Mouse (Mus musculus) embryonic facial prominence, embryonic 10.5 days (tissue): ENCODE data around the gene Wdr43. TPM values are rescaled to one million over a fixed set of nuclear protein-coding genes. Genes with fewer than 3 reads are reported as not detected.
"Not testable (repeated sequence)": the region's sequence is repeated elsewhere in the genome, so short reads cannot be mapped to it uniquely, and the experiment has no call there.

Source experiments
- DNase-seq: peaks from one replicate; pipeline ENCODE4 v3.0.0-alpha.2; 2017; ENCODE audit warnings: low spot score
- H3K27ac ChIP-seq: fragments of 300-500 bp; sonication (generic); replicated peaks from 2 replicates; pipeline ENCODE4 v1.5.1; 2016; ENCODE audit warnings: mild to moderate bottlenecking
- H3K27me3 ChIP-seq: fragments of 300-500 bp; sonication (generic); replicated peaks from 2 replicates; pipeline ENCODE4 v1.6.1; 2016; ENCODE audit warnings: low read depth, mild to moderate bottlenecking; ENCODE audit not compliant: poor library complexity, severe bottlenecking
- H3K36me3 ChIP-seq: fragments of 300-500 bp; sonication (generic); replicated peaks from 2 replicates; pipeline ENCODE4 v1.6.1; 2016; ENCODE audit warnings: mild to moderate bottlenecking, moderate library complexity
- H3K4me1 ChIP-seq: fragments of 300-500 bp; sonication (generic); 2 replicates; pipeline ENCODE4 v1.6.1; 2016
- H3K4me3 ChIP-seq: fragments of 300-500 bp; sonication (generic); 2 replicates; pipeline ENCODE4 v1.5.1; 2016; ENCODE audit warnings: mild to moderate bottlenecking, moderate library complexity
- H3K9me3 ChIP-seq: fragments of 300-500 bp; sonication (generic); 2 replicates; pipeline ENCODE4 v1.6.1; 2016; ENCODE audit warnings: mild to moderate bottlenecking
- WGBS: fragments of 180-500 bp; shearing (Covaris S2); methylation state at CpG from one replicate; pipeline ENCODE4 v1.1.7; 2016; 5-methylcytosine and 5-hydroxymethylcytosine counted together
- polyA plus RNA-seq: library from polyadenylated mRNA; unstranded; fragments of >200 nt; fragmentation: Nextera tagmentation; extraction: Ambion mirVana; gene quantifications from 2 replicates; pipeline ENCODE4 v1.2.1, GENCODE M21; 2016

Wdr43 gene
- polyA plus RNA-seq, 1 experiment from 2014 or later: 111 TPM

DNA sequence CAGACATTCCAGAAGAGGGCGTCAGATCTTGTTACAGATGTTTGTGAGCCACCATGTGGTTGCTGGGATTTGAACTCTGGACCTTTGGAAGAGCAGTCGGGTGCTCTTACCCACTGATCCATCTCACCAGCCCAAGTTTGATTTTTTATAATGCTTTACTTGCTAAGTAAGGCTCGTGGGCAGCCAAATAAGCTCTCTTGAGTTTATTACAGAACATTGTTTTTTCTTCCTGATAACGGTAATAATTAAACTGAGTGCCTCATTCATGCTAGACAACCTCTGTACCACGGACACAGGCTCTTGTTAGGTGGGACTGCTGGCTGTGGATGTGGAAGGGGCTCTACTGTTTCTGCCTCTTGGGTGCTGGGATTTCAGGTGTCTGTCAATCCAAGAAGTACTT, 23.4 kb downstream of the Wdr43 start:
- not testable (repeated sequence) for H3K4me3 ChIP-seq, H3K9me3 ChIP-seq, H3K4me1 ChIP-seq, H3K27me3 ChIP-seq, DNase-seq, H3K27ac ChIP-seq
- 86% methylated on average over 5 of the region's 5 CpGs for WGBS
- peaks cover 97% of the 10 kb centered on the region for H3K36me3 ChIP-seq

DNA sequence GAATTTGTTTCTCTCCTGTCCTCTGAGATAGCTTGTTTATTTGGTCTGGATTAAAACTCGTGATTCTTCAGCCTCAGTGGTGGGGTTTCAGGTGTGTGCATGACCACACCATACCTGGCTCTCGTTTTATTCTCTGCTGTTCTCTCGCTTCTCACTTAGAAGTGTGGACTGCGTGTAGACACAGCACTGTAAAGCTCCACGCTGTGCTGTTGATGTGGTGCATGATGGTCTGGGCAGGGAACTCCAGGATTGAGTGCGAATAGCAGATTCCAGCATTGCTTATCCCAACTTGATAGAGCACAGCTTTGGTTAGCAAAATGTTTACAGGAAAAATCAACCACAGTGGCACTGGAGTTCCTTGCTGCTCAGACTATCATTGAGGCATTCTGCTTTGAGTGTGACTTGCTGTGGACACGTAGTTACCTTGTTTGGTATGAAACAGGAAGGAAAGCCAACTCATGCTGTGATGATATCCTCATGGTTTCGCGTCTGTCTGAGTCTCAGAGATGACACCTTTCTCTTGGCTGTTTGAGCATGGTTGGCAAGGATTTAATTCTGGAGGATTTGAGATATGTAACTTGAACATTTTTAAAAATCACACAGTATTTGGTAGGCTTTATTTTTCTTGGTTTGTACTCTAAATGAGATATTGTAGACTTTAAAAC, 24.9 kb downstream of the Wdr43 start:
- H3K9me3 ChIP-seq: no peaks in the 10 kb centered on the region
- no peak overlapping the region for H3K27ac ChIP-seq
- WGBS: 93% methylated on average over 9 of the region's 9 CpGs

DNA sequence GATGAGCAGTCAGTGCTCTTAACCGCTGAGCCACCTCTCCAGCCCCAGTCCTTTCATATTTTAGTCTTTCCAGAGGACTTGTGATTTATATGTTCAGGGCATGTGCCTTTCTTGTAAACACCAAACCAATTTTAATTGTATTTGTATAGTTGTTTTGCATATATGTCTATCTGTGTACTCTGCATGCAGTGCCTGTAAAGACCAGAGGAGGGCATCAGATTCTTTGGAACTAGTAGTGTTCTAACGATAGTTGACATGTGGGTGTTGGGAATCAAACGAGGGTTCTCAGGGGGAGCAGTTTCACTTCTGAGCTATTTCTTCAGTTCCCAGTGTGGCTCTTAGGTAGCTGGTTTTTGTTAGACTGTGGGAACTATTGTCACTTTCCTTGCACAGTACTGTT, 26.5 kb downstream of the Wdr43 start:
- Histone ChIP-seq H3K9me3 (no peaks in the 10 kb centered on the region), H3K4me3 (no peak overlapping the region), H3K27me3 (no peaks in the 10 kb centered on the region), H3K27ac (no peak overlapping the region), H3K36me3 (peaks cover 95% of the 10 kb centered on the region), H3K4me1 (no peaks in the 10 kb centered on the region)
- DNase-seq: no peak
- 87% methylated on average over 3 of the region's 3 CpGs for WGBS

More for the DNA sequence above, 24.9 kb downstream of the Wdr43 start:
- H3K27me3 ChIP-seq: no peaks in the 10 kb centered on the region
- no peak overlapping the region for H3K4me3 ChIP-seq
- DNase-seq: no peak
- no peaks in the 10 kb centered on the region for H3K4me1 ChIP-seq
- H3K36me3 ChIP-seq: peaks cover 95% of the 10 kb centered on the region

DNA sequence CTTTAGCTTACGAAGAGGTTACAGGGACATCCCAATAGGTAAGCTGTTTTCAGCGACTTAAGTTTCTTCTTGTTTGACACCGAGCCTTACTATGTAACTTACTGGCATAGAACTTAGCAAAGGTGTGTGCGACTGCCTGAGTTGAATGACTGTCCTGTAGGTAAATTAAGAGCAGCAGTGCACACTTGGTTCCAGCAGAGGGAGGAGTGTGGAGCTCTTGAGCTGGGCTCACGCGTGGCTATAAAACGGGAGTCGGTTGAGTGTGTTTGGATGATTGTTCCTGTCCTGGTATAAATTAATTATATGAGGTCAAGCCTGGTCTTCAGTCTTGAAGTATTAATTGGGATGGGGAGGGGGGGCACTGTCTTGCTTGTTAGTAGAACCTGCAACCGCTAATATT, 34.3 kb downstream of the Wdr43 start:
- peaks cover 96% of the 10 kb centered on the region for H3K36me3 ChIP-seq
- no peak overlapping the region for H3K4me3 ChIP-seq
- H3K27me3 ChIP-seq: no peaks in the 10 kb centered on the region
- H3K9me3 ChIP-seq: no peaks in the 10 kb centered on the region
- DNase-seq: no peak
- H3K4me1 ChIP-seq: no peaks in the 10 kb centered on the region
- no peak overlapping the region for H3K27ac ChIP-seq
- WGBS: 94% methylated on average over 9 of the region's 9 CpGs

DNA sequence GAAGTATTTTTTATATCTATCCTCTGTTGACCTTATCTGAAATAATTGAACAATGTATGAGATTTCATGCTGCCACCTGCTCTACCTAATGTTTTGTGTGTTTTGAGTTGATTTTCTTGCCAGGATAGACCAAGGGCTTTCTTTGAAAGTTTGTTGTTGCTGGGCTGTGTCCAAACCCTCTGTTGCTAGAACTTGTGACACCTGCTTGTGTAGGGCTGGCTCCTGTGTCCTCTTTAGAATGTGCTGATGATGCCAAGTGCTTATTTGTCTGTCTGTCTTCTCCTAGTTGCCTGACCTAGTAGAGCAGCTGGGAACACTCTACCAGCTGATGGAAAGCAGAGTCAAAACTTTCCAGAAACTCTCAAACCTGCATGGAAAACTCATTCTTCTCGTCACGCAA, 36.8 kb downstream of the Wdr43 start:
- Histone ChIP-seq H3K9me3 (no peaks in the 10 kb centered on the region), H3K27ac (no peak overlapping the region), H3K4me1 (no peaks in the 10 kb centered on the region), H3K4me3 (no peak overlapping the region), H3K27me3 (no peaks in the 10 kb centered on the region), H3K36me3 (peaks cover 96% of the 10 kb centered on the region)
- no peak for DNase-seq
- 92% methylated on average over 2 of the region's 2 CpGs for WGBS

DNA sequence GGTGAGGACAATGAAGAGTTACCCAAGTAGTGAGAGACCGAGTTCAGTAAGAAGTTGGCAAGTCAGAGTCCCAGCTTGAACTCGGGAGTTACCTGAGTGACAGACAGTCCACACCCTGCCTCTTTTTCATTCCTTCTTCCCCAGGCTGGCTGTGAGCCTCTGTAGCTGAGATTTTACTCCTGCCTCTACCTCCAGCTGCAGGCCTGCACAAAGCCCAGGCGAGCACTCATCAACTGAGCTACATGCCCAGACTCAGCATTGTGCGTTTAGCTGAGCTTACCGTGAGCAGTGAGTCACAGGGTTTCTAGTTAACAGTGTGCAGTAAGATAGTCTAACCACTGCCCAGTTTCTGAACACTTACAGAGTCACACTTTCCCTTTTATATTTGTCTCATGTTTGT, 37.2 kb downstream of the Wdr43 start:
- Histone ChIP-seq H3K36me3 (peaks cover 96% of the 10 kb centered on the region), H3K27ac (no peak overlapping the region), H3K9me3 (no peaks in the 10 kb centered on the region), H3K27me3 (no peaks in the 10 kb centered on the region), H3K4me1 (no peaks in the 10 kb centered on the region), H3K4me3 (no peak overlapping the region)
- 91% methylated on average over 5 of the region's 5 CpGs for WGBS
- DNase-seq: no peak

DNA sequence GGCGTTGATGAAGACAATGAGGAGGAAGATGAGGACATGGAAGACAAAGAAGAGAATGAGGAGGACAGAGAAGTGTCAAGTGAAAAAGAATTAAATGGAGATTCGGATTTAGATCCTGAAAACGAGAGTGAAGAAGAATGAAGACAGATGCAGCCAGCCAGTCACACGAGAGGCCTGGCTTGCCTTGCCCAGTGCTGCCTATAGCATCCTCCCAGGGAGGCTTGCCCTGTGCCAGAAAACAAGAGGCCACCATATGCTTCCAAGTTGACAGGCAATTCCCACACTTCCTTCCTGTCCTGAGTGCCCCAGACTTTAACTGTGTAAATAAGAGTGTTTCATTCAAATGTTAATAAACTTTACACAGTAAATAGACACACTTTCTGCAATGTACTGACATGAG, 41.8 kb downstream of the Wdr43 start:
- Histone ChIP-seq H3K27me3 (no peaks in the 10 kb centered on the region), H3K36me3 (peaks cover 65% of the 10 kb centered on the region), H3K4me1 (no peaks in the 10 kb centered on the region), H3K4me3 (no peak overlapping the region), H3K9me3 (no peaks in the 10 kb centered on the region), H3K27ac (no peak overlapping the region)
- DNase-seq: no peak
- WGBS: 87% methylated on average over 4 of the region's 4 CpGs

DNA sequence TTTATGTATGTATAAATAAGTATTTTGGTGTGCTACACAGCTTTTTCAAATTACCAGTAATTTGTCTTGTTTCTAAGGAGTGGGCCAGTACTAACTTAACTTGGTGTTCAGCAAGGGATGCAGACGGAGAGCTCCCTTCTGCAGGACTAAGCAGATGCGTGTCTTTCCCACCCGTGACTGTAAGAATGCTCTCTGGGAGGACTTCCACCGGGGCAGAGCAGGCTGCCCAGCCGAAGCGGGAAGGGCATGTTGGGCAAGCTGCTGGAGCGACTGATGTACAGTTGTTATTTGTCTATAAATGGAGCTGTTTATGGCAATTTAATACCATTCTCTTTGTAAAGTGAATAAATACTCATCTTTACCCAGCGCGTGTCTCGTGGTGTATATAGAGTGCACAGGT, 43.0 kb downstream of the Wdr43 start:
- Histone ChIP-seq H3K36me3 (peaks cover 54% of the 10 kb centered on the region), H3K27me3 (no peaks in the 10 kb centered on the region), H3K4me3 (no peak overlapping the region), H3K4me1 (0 out of 2 replicates have a peak, but pooled peaks cover 4% of the 10 kb centered on the region), H3K9me3 (no peaks in the 10 kb centered on the region), H3K27ac (no peak overlapping the region)
- no peak for DNase-seq
- WGBS: 93% methylated on average over 10 of the region's 10 CpGs

DNA sequence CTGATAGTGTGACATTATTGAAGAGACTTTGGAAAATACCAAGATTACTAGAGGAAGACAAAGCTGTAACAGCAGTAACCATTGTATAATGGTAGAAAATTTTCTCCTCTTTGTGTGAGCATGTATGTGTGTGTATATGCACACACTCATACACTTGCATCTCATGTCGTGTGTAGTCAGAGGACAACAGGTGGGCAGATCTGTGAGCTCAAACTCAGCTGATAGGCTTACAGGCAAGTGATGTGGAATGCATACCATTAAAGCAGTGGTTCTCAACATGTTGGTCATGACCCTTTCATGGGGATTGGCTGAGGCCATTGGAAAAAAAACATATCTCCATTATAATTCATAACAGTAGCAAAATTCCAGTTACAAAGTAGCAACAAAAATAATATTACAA, 44.7 kb downstream of the Wdr43 start:
- no peaks in the 10 kb centered on the region for H3K9me3 ChIP-seq
- 51% methylated on average over 1 of the region's 1 CpGs for WGBS
- peaks cover 40% of the 10 kb centered on the region for H3K36me3 ChIP-seq
- DNase-seq: no peak
- H3K4me3 ChIP-seq: no peak overlapping the region
- 0 out of 2 replicates have a peak, but pooled peaks cover 4% of the 10 kb centered on the region for H3K4me1 ChIP-seq
- H3K27me3 ChIP-seq: no peaks in the 10 kb centered on the region
- no peak overlapping the region for H3K27ac ChIP-seq

DNA sequence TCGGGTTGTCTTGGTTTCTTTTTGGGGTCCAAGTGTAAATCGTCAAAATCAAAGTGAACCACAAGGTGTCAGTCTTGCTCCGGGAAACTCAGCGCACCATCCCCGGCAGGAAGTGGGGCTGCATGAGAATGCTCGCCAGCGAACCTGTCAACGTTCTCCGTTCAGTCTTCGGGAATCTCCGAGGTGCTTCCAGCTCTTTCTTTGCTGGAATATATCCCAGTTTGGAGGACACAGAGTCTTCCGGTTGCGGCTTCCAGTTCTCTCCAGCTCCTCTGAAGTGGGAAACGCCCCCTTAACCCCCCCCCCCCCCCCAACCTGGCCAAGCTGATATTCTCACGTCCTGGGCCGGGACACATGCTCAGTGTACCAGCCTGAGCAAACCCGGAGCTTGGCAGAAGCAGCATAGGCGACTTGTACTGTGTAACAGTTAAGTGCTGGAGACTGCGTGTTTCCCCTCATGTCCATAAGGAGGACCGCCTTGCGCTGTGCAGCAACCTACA, 47.1 kb downstream of the Wdr43 start:
- peaks cover 16% of the 10 kb centered on the region for H3K36me3 ChIP-seq
- H3K9me3 ChIP-seq: no peaks in the 10 kb centered on the region
- H3K27ac ChIP-seq: no peak overlapping the region
- DNase-seq: peak; percentile 77
- H3K4me3 ChIP-seq: peak overlapping the region; percentile 56
- H3K4me1 ChIP-seq: 0 out of 2 replicates have a peak, but pooled peaks cover 4% of the 10 kb centered on the region
- H3K27me3 ChIP-seq: no peaks in the 10 kb centered on the region
- 12% methylated on average over 21 of the region's 21 CpGs for WGBS

DNA sequence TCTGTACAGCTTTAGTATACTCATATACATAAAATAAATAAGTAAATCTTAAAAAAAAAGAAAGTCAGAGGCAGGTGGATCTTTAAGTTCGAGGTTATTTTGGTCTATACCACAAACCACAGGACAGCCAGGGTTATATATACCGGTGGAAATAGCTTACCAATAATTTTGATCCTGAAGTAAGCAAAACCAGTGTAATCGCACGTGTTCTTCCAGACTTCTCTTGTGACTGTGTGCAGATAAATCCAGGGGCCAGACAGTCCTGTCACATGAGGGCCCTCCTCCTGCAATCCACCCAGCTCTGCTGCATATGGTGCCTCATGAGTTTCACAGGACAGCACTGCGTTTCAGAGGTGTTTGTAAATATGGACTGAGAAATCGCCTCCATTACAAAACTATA, 47.8 kb downstream of the Wdr43 start:
- H3K36me3 ChIP-seq: peaks cover 9% of the 10 kb centered on the region
- H3K9me3 ChIP-seq: no peaks in the 10 kb centered on the region; the same call in 1 of the 2 replicates
- no peak overlapping the region for H3K4me3 ChIP-seq
- no peak overlapping the region for H3K27ac ChIP-seq
- no peaks in the 10 kb centered on the region for H3K27me3 ChIP-seq
- H3K4me1 ChIP-seq: 0 out of 2 replicates have a peak, but pooled peaks cover 4% of the 10 kb centered on the region
- DNase-seq: no peak
- whole genome bisulfite sequencing: 88% methylated on average over 6 of the region's 6 CpGs

DNA sequence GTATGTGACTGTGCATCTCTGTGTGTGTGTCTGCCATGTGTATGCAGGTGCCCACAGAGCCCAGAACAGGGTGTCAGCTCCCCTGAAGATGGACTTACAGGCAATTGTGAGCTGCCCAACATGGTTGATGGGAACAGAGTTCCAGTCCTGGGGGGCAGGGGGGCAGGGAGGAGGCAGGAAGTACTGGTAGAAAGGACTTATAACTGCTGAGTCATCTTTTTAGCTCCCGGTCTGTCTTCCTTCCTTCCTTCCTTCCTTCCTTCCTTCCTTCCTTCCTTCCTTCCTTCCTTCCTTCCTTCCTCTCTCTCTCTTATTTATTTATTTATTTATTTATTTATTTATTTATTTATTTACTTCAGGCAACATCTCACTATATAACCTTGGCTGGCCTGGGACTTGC, 48.5 kb downstream of the Wdr43 start:
- no peak for DNase-seq
- Histone ChIP-seq H3K4me1 (0 out of 2 replicates have a peak, but pooled peaks cover 4% of the 10 kb centered on the region), H3K36me3 (peaks cover 2% of the 10 kb centered on the region; the same call in 1 of the 2 replicates), H3K4me3 (no peak overlapping the region), H3K27me3 (no peaks in the 10 kb centered on the region), H3K27ac (no peak overlapping the region), H3K9me3 (no peaks in the 10 kb centered on the region; the same call in 1 of the 2 replicates)
- WGBS: 78% methylated on average over 1 of the region's 1 CpGs

DNA sequence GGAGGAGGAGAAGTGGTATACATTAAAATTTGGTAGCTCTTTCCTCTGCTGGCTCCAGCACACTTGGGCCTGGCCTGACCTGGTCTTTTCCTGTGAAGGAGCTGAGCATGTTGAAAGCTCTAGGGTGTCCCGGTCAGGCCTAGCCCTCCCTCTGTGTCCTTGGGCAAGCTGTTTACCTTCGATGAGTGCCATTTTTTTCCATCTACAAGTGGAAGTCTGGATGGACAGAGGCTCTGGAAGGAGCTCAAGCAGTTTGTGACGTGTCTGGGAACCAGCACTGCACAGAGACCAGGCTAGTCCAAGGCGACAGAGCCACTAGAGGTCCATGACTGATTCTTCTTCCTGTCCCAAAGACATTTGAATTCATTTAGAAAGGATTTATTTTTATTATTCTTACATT, 49.5 kb downstream of the Wdr43 start:
- Histone ChIP-seq H3K27ac (no peak overlapping the region), H3K27me3 (no peaks in the 10 kb centered on the region), H3K4me3 (no peak overlapping the region), H3K36me3 (no peaks in the 10 kb centered on the region), H3K4me1 (0 out of 2 replicates have a peak, but pooled peaks cover 4% of the 10 kb centered on the region), H3K9me3 (no peaks in the 10 kb centered on the region; the same call in 1 of the 2 replicates)
- DNase-seq: no peak
- WGBS: 85% methylated on average over 4 of the region's 4 CpGs
